10 mouse cellular contexts compared by ENCODE assay signal in the genomic region with DNA sequence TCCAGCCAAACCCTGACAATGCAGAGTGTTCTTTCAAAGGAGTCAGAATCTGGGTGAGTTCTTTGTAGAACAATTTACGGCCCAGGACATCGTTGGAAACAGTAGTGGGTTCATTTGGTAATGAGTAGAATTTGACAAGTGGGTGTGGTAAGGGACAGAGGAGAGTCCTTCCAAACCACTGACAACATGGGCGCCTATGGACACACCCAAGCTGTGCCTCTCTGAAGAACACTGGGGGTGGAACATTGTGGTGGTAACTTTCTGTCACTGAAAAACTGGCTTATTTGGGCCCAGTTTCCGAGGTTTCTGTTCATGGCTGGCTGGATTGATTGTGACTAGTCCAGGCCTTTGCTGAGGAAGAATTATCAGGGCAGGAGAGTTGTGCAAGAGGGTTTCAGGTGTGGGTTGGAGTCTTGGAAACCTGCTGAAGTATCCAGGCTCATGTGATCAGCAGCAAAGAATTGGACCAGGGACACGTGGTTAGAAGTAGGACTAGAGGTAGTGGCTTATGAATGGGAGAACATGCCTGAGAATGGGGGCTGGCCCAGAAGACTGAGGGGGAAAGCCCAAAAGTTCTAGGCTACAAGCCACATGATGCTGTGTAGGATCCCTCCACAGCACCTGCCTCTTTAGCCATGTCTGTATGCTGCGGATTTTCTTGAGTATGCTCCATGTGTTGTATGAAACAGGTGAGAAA. TPM values are rescaled to one million over a fixed set of nuclear protein-coding genes. Genes with fewer than 3 reads are reported as not detected.
"Had no signal": no experiment of that assay in that cellular context is flagged by ENCODE, and none has a peak within 500 bp of the region (broad histone marks: within the 10 kb centered on the region; RNA-seq: fewer than 3 reads in every experiment).

No protein-coding gene starts in this region.

- H3K4me3 ChIP-seq: limb, embryonic 13.5 days; midbrain, embryonic 12.5 days; stomach, embryonic 15.5 days had no signal

- H3K27ac ChIP-seq: limb, embryonic 13.5 days; liver, embryonic 14.5 days; midbrain, embryonic 12.5 days; stomach, embryonic 15.5 days had no signal

- H3K27me3 ChIP-seq: limb, embryonic 13.5 days; midbrain, embryonic 12.5 days; stomach, embryonic 15.5 days had no signal

- H3K4me2 ChIP-seq: limb, embryonic 13.5 days; midbrain, embryonic 12.5 days; stomach, embryonic 15.5 days had no signal

- DNase-seq: layer of hippocampus, adult 9-11 months; layer of hippocampus, postnatal 36 days; right cerebral cortex, postnatal 14 days; thymus, adult 2 months; thymus, postnatal 36 days had no signal

- H3K9ac ChIP-seq: limb, embryonic 13.5 days; liver, embryonic 14.5 days; midbrain, embryonic 12.5 days; stomach, embryonic 15.5 days had no signal

- H3K9me3 ChIP-seq: limb, embryonic 13.5 days; midbrain, embryonic 12.5 days; stomach, embryonic 15.5 days had no signal

- H3K4me1 ChIP-seq: midbrain, embryonic 12.5 days had no signal

- H3K36me3 ChIP-seq: midbrain, embryonic 12.5 days; stomach, embryonic 15.5 days had no signal

RNA-seq across cellular contexts. Expression of a gene that starts 35.4 kb away (rescaled TPM):
- total RNA-seq: megakaryocyte-erythroid progenitor cell, adult 5-6 weeks had no signal
